Mouse (Mus musculus): Measurements from ENCODE around the gene Nthl1. TPM values are rescaled to one million over a fixed set of nuclear protein-coding genes. Genes with fewer than 3 reads are reported as not detected.

Gene Nthl1
- total RNA-seq, 2 experiments from 2014 or later, result 2.3 TPM

- DNase-seq, result no peak
- intact Hi-C loops (cut with DNase I), result no loop called here
Measured at GRCm38 (mm10) chr17:24677500-24678080, 45.1 kb downstream of the Nthl1 start.

- DNase-seq, result no peak
- intact Hi-C loops (cut with DNase I), result no loop called here
Measured at GRCm38 (mm10) chr17:24686514-24686913, 54.0 kb downstream of the Nthl1 start.

- intact Hi-C loops (cut with DNase I), result no loop called here
Measured at GRCm38 (mm10) chr17:24687146-24687595, 54.7 kb downstream of the Nthl1 start.

GRCm38 (mm10) chr17:24687599-24687998 is 55.1 kb downstream of the Nthl1 start:
- DNase-seq, result no peak
- intact Hi-C loops (cut with DNase I), result no loop called here

More at GRCm38 (mm10) chr17:24687146-24687595, 54.7 kb downstream of the Nthl1 start:
- DNase-seq, result peak in 1 of 2 experiments; percentile 39

Small RNA genes lying within 50 kb of the gene (microRNA-seq; reads per million reads assigned to microRNA genes)
- 0 reads per million in 2 experiments for gene Gm24589

Other genes with a start within 250 kb of the Nthl1 start
- gene Rnps1, start 218.1 kb upstream of the Nthl1 start, total RNA-seq (2021), result 10 to 100 TPM; 41.7 to 48.3 TPM
- gene Eci1, start 206.0 kb upstream of the Nthl1 start, total RNA-seq (2021), result 100 to 1,000 TPM; 129 to 179 TPM
- under 1 TPM; 0.49 to 0.99 TPM for gene Dnase1l2, start 189.6 kb upstream of the Nthl1 start, total RNA-seq (2021)
- 10 to 100 TPM in 1 of 2 experiments, 1 to 10 TPM in 1; 9.5 to 11.7 TPM for gene E4f1, start 162.4 kb upstream of the Nthl1 start, total RNA-seq (2021)
- 10 to 100 TPM; 50.7 to 54.6 TPM for gene Pgp, start 162.3 kb upstream of the Nthl1 start, total RNA-seq (2021)
- gene Bricd5, start 158.8 kb upstream of the Nthl1 start, total RNA-seq (2021), result under 1 TPM in 1 of 2 experiments, not detected in 1; 0.26 TPM
- 10 to 100 TPM; 11.9 to 12.1 TPM for gene Mlst8, start 153.6 kb upstream of the Nthl1 start, total RNA-seq (2021)
- gene Caskin1, start 144.1 kb upstream of the Nthl1 start, total RNA-seq (2021), result under 1 TPM; 0.05 TPM
- 10 to 100 TPM; 23.7 to 30.2 TPM for gene Traf7, start 104.7 kb upstream of the Nthl1 start, total RNA-seq (2021)
- gene Rab26, start 98.5 kb upstream of the Nthl1 start, total RNA-seq (2021), result under 1 TPM in 1 of 2 experiments, not detected in 1; 0.20 TPM
- 10 to 100 TPM; 19.8 to 20.3 TPM for gene Pkd1, start 82.8 kb upstream of the Nthl1 start, total RNA-seq (2021)
- gene Tsc2, start 50 bp upstream of the Nthl1 start, total RNA-seq (2021), result 10 to 100 TPM; 74.9 to 76.8 TPM
- gene Slc9a3r2, start 17.6 kb downstream of the Nthl1 start, total RNA-seq (2021), result 10 to 100 TPM; 27.1 to 36.9 TPM
- not detected for gene Npw, start 25.8 kb downstream of the Nthl1 start, total RNA-seq (2021)
- gene Zfp598, start 37.0 kb downstream of the Nthl1 start, total RNA-seq (2021), result 10 to 100 TPM; 18.0 to 18.5 TPM
- gene Syngr3, start 57.3 kb downstream of the Nthl1 start, total RNA-seq (2021), result not detected
- 10 to 100 TPM; 30.3 to 33.3 TPM for gene Gfer, start 63.5 kb downstream of the Nthl1 start, total RNA-seq (2021)
- gene Noxo1, start 63.6 kb downstream of the Nthl1 start, total RNA-seq (2021), result 1 to 10 TPM in 1 of 2 experiments, under 1 TPM in 1; 0.47 to 1.4 TPM
- 10 to 100 TPM; 15.1 to 16.1 TPM for gene Tbl3, start 75.0 kb downstream of the Nthl1 start, total RNA-seq (2021)
- gene Rnf151, start 85.4 kb downstream of the Nthl1 start, total RNA-seq (2021), result not detected
- 100 to 1,000 TPM; 500 to 582 TPM for gene Rps2, start 85.4 kb downstream of the Nthl1 start, total RNA-seq (2021)
- gene Ndufb10, start 91.8 kb downstream of the Nthl1 start, total RNA-seq (2021), result 100 to 1,000 TPM; 420 to 464 TPM
- gene Rpl3l, start 95.1 kb downstream of the Nthl1 start, total RNA-seq (2021), result 100 to 1,000 TPM; 743 to 791 TPM
- gene Msrb1, start 104.0 kb downstream of the Nthl1 start, total RNA-seq (2021), result 100 to 1,000 TPM; 192 to 205 TPM
- not detected for gene Hs3st6, start 120.3 kb downstream of the Nthl1 start, total RNA-seq (2021)
- not detected for gene Meiob, start 171.6 kb downstream of the Nthl1 start, total RNA-seq (2021)
- 10 to 100 TPM; 66.0 to 77.0 TPM for gene Hagh, start 207.5 kb downstream of the Nthl1 start, total RNA-seq (2021)
- 10 to 100 TPM; 40.3 to 42.1 TPM for gene Fahd1, start 217.7 kb downstream of the Nthl1 start, total RNA-seq (2021)
- gene Igfals, start 233.3 kb downstream of the Nthl1 start, total RNA-seq (2021), result 1 to 10 TPM; 3.3 to 3.8 TPM

All from gastrocnemius, postnatal 36 days (tissue).